Mouse (Mus musculus) fibroblast of lung, adult 2 months (primary cell): ENCODE results near the gene Pbx4.

Source experiments
- DNase-seq: peaks from one replicate; pipeline ENCODE4 v3.0.0-alpha.2; 2011; ENCODE audit warnings: low read depth

Pbx4 gene

GRCm38 (mm10) chr8:69809820-69810219 is 22.5 kb upstream of the Pbx4 start:
- no peak for DNase-seq

GRCm38 (mm10) chr8:69814881-69815280 is 17.4 kb upstream of the Pbx4 start:
- DNase-seq = no peak

- no peak for DNase-seq
Observed at GRCm38 (mm10) chr8:69815396-69815795, 16.9 kb upstream of the Pbx4 start.

GRCm38 (mm10) chr8:69820466-69820865 is 11.8 kb upstream of the Pbx4 start:
- DNase-seq = no peak

- peak; percentile 33 for DNase-seq
Observed at GRCm38 (mm10) chr8:69821971-69822385, 10.3 kb upstream of the Pbx4 start.

GRCm38 (mm10) chr8:69822386-69823191 is 9.7 kb upstream of the Pbx4 start, which contains the start of gene Lpar2:
Gene Lpar2, plus strand, starts transcription at chr8:69822429.
- peak; percentile 69 for DNase-seq

GRCm38 (mm10) chr8:69826371-69826770 is 5.9 kb upstream of the Pbx4 start:
- no peak for DNase-seq

GRCm38 (mm10) chr8:69837057-69837682 is 4.9 kb downstream of the Pbx4 start:
- DNase-seq = no peak

- DNase-seq = no peak
Observed at GRCm38 (mm10) chr8:69847167-69848065, 15.1 kb downstream of the Pbx4 start.

GRCm38 (mm10) chr8:69848951-69849350 is 16.7 kb downstream of the Pbx4 start:
- DNase-seq = peak; percentile 73

GRCm38 (mm10) chr8:69849899-69850298 is 17.6 kb downstream of the Pbx4 start:
- DNase-seq = no peak

GRCm38 (mm10) chr8:69850926-69851506 is 18.7 kb downstream of the Pbx4 start:
- DNase-seq = no peak

GRCm38 (mm10) chr8:69853869-69854268 is 21.6 kb downstream of the Pbx4 start:
- no peak for DNase-seq

- DNase-seq = no peak
Observed at GRCm38 (mm10) chr8:69860807-69861206, 28.5 kb downstream of the Pbx4 start.

GRCm38 (mm10) chr8:69861251-69861650 is 29.0 kb downstream of the Pbx4 start:
- DNase-seq = no peak

GRCm38 (mm10) chr8:69863387-69864020 is 31.2 kb downstream of the Pbx4 start:
- DNase-seq = no peak

- DNase-seq = no peak
Observed at GRCm38 (mm10) chr8:69864180-69864579, 31.9 kb downstream of the Pbx4 start.

GRCm38 (mm10) chr8:69867696-69868326 is 35.5 kb downstream of the Pbx4 start:
- no peak for DNase-seq

GRCm38 (mm10) chr8:69870003-69870765 is 37.9 kb downstream of the Pbx4 start:
- DNase-seq = no peak

- no peak for DNase-seq
Observed at GRCm38 (mm10) chr8:69870907-69871306, 38.6 kb downstream of the Pbx4 start.
